Mouse (Mus musculus): ENCODE results near the gene Tmem184c. TPM values are rescaled to one million over a fixed set of nuclear protein-coding genes. Genes with fewer than 3 reads are reported as not detected.
A peak's percentile ranks its signal among the peaks of the same experiment; 100 is the strongest.

Gene Tmem184c
- polyA plus RNA-seq, 1 experiment from 2014 or later: 27.2 TPM

- 36% methylated on average over 3 of the region's 3 CpGs for WGBS
- Histone ChIP-seq H3K9ac (ENCODE audit: low read length) (no peak overlapping the region), H3K27ac (ENCODE audit: low read depth) (no peak overlapping the region), H3K27me3 (replicated peaks; ENCODE audit: control insufficient read depth, insufficient read depth, low read length) (no peaks in the 10 kb centered on the region), H3K4me1 (replicated peaks; ENCODE audit: control insufficient read depth, insufficient read depth, low read length) (peaks cover 6% of the 10 kb centered on the region; the same call in 1 of the 2 replicates), H3K4me3 (ENCODE audit: low read depth, low read length) (no peak overlapping the region), H3K4me2 (ENCODE audit: low read length) (no peak overlapping the region), H3K36me3 (ENCODE audit: control insufficient read depth, insufficient read depth, low read length) (no peaks in the 10 kb centered on the region), H3K9me3 (ENCODE audit: control insufficient read depth, low read length) (no peaks in the 10 kb centered on the region)
- no peak for ATAC-seq (replicated peaks; ENCODE audit: low FRiP score, low TSS enrichment, low read depth)
- DNase-seq (ENCODE audit: low spot score): no peak
These were observed 20.2 kb upstream of the Tmem184c start for GRCm38 (mm10) chr8:77630691-77631090.

- 18% methylated on average over 15 of the region's 15 CpGs for WGBS
- Histone ChIP-seq H3K27ac (ENCODE audit: low read depth) (no peak overlapping the region), H3K9ac (ENCODE audit: low read length) (no peak overlapping the region), H3K4me1 (replicated peaks; ENCODE audit: control insufficient read depth, insufficient read depth, low read length) (peaks cover 6% of the 10 kb centered on the region; the same call in 1 of the 2 replicates), H3K4me2 (ENCODE audit: low read length) (no peak overlapping the region), H3K27me3 (replicated peaks; ENCODE audit: control insufficient read depth, insufficient read depth, low read length) (no peaks in the 10 kb centered on the region), H3K9me3 (ENCODE audit: control insufficient read depth, low read length) (no peaks in the 10 kb centered on the region), H3K36me3 (ENCODE audit: control insufficient read depth, insufficient read depth, low read length) (no peaks in the 10 kb centered on the region), H3K4me3 (ENCODE audit: low read depth, low read length) (no peak overlapping the region)
- ATAC-seq (replicated peaks; ENCODE audit: low FRiP score, low TSS enrichment, low read depth) (peak; percentile 85; the same call in 1 of the 2 replicates), DNase-seq (ENCODE audit: low spot score) (peak; percentile 94)
These were observed 19.5 kb upstream of the Tmem184c start for GRCm38 (mm10) chr8:77629858-77630537.

- Histone ChIP-seq H3K9ac (ENCODE audit: low read length) (no peak overlapping the region), H3K36me3 (ENCODE audit: control insufficient read depth, insufficient read depth, low read length) (no peaks in the 10 kb centered on the region), H3K9me3 (ENCODE audit: control insufficient read depth, low read length) (no peaks in the 10 kb centered on the region), H3K4me2 (ENCODE audit: low read length) (no peak overlapping the region), H3K4me1 (replicated peaks; ENCODE audit: control insufficient read depth, insufficient read depth, low read length) (no peaks in the 10 kb centered on the region), H3K27ac (ENCODE audit: low read depth) (no peak overlapping the region), H3K4me3 (ENCODE audit: low read depth, low read length) (no peak overlapping the region), H3K27me3 (replicated peaks; ENCODE audit: control insufficient read depth, insufficient read depth, low read length) (no peaks in the 10 kb centered on the region)
- ATAC-seq (replicated peaks; ENCODE audit: low FRiP score, low TSS enrichment, low read depth): no peak
- no peak for DNase-seq (ENCODE audit: low spot score)
- 82% methylated on average over 7 of the region's 7 CpGs for WGBS
These were observed 13.2 kb upstream of the Tmem184c start for GRCm38 (mm10) chr8:77623677-77624209.

- H3K9ac ChIP-seq (ENCODE audit: low read length): no peak overlapping the region
- no peak overlapping the region for H3K4me3 ChIP-seq (ENCODE audit: low read depth, low read length)
- H3K4me2 ChIP-seq (ENCODE audit: low read length): no peak overlapping the region
- H3K36me3 ChIP-seq (ENCODE audit: control insufficient read depth, insufficient read depth, low read length): no peaks in the 10 kb centered on the region
- ATAC-seq (replicated peaks; ENCODE audit: low FRiP score, low TSS enrichment, low read depth): 0 out of 2 replicates have a peak, but pooled peaks have one; percentile 66
- H3K4me1 ChIP-seq (replicated peaks; ENCODE audit: control insufficient read depth, insufficient read depth, low read length): peaks cover 10% of the 10 kb centered on the region; the same call in 1 of the 2 replicates
- no peaks in the 10 kb centered on the region for H3K27me3 ChIP-seq (replicated peaks; ENCODE audit: control insufficient read depth, insufficient read depth, low read length)
- H3K9me3 ChIP-seq (ENCODE audit: control insufficient read depth, low read length): no peaks in the 10 kb centered on the region
- WGBS: 33% methylated on average over 2 of the region's 2 CpGs
- DNase-seq (ENCODE audit: low spot score): peak; percentile 55
- H3K27ac ChIP-seq (ENCODE audit: low read depth): no peak overlapping the region
These were observed 7.4 kb upstream of the Tmem184c start for GRCm38 (mm10) chr8:77617916-77618315.

- ATAC-seq (replicated peaks; ENCODE audit: low FRiP score, low TSS enrichment, low read depth): no peak
- Histone ChIP-seq H3K9me3 (ENCODE audit: control insufficient read depth, low read length) (no peaks in the 10 kb centered on the region), H3K9ac (ENCODE audit: low read length) (peak overlapping the region; percentile 52), H3K4me3 (ENCODE audit: low read depth, low read length) (peak overlapping the region; percentile 74), H3K27me3 (replicated peaks; ENCODE audit: control insufficient read depth, insufficient read depth, low read length) (no peaks in the 10 kb centered on the region), H3K4me1 (replicated peaks; ENCODE audit: control insufficient read depth, insufficient read depth, low read length) (peaks cover 8% of the 10 kb centered on the region), H3K36me3 (ENCODE audit: control insufficient read depth, insufficient read depth, low read length) (peaks cover 12% of the 10 kb centered on the region), H3K4me2 (ENCODE audit: low read length) (peak overlapping the region; percentile 54), H3K27ac (ENCODE audit: low read depth) (no peak overlapping the region)
- 9% methylated on average over 7 of the region's 7 CpGs for WGBS
- no peak for DNase-seq (ENCODE audit: low spot score)
These were observed 877 bp downstream of the Tmem184c start for GRCm38 (mm10) chr8:77609621-77610020.

GRCm38 (mm10) chr8:77584174-77584573, 26.3 kb downstream of the Tmem184c start:
- DNase-seq (ENCODE audit: low spot score): no peak
- Histone ChIP-seq H3K4me3 (ENCODE audit: low read depth, low read length) (no peak overlapping the region), H3K9ac (ENCODE audit: low read length) (no peak overlapping the region), H3K27ac (ENCODE audit: low read depth) (no peak overlapping the region), H3K9me3 (ENCODE audit: control insufficient read depth, low read length) (no peaks in the 10 kb centered on the region), H3K36me3 (ENCODE audit: control insufficient read depth, insufficient read depth, low read length) (peaks cover 30% of the 10 kb centered on the region), H3K4me1 (replicated peaks; ENCODE audit: control insufficient read depth, insufficient read depth, low read length) (no peaks in the 10 kb centered on the region), H3K4me2 (ENCODE audit: low read length) (no peak overlapping the region), H3K27me3 (replicated peaks; ENCODE audit: control insufficient read depth, insufficient read depth, low read length) (no peaks in the 10 kb centered on the region)
- 86% methylated on average over 4 of the region's 4 CpGs for WGBS
- no peak for ATAC-seq (replicated peaks; ENCODE audit: low FRiP score, low TSS enrichment, low read depth)

- no peaks in the 10 kb centered on the region for H3K9me3 ChIP-seq (ENCODE audit: control insufficient read depth, low read length)
- no peak overlapping the region for H3K4me2 ChIP-seq (ENCODE audit: low read length)
- no peak overlapping the region for H3K9ac ChIP-seq (ENCODE audit: low read length)
- DNase-seq (ENCODE audit: low spot score) (no peak), ATAC-seq (replicated peaks; ENCODE audit: low FRiP score, low TSS enrichment, low read depth) (no peak)
- H3K4me3 ChIP-seq (ENCODE audit: low read depth, low read length): no peak overlapping the region
- 95% methylated on average over 7 of the region's 7 CpGs for WGBS
- no peak overlapping the region for H3K27ac ChIP-seq (ENCODE audit: low read depth)
- H3K27me3 ChIP-seq (replicated peaks; ENCODE audit: control insufficient read depth, insufficient read depth, low read length): no peaks in the 10 kb centered on the region
- no peaks in the 10 kb centered on the region for H3K4me1 ChIP-seq (replicated peaks; ENCODE audit: control insufficient read depth, insufficient read depth, low read length)
- H3K36me3 ChIP-seq (ENCODE audit: control insufficient read depth, insufficient read depth, low read length): peaks cover 73% of the 10 kb centered on the region
These were observed 32.8 kb downstream of the Tmem184c start for GRCm38 (mm10) chr8:77577674-77578073.

GRCm38 (mm10) chr8:77574229-77574628, 36.3 kb downstream of the Tmem184c start:
- 91% methylated on average over 5 of the region's 5 CpGs for WGBS
- H3K9ac ChIP-seq (ENCODE audit: low read length): no peak overlapping the region

GRCm38 (mm10) chr8:77561441-77561840, 49.1 kb downstream of the Tmem184c start:
- no peak overlapping the region for H3K4me3 ChIP-seq (ENCODE audit: low read depth, low read length)
- H3K4me1 ChIP-seq (replicated peaks; ENCODE audit: control insufficient read depth, insufficient read depth, low read length): no peaks in the 10 kb centered on the region

More at GRCm38 (mm10) chr8:77574229-77574628, 36.3 kb downstream of the Tmem184c start:
- no peak overlapping the region for H3K4me3 ChIP-seq (ENCODE audit: low read depth, low read length)
- H3K4me1 ChIP-seq (replicated peaks; ENCODE audit: control insufficient read depth, insufficient read depth, low read length): no peaks in the 10 kb centered on the region
- no peak for ATAC-seq (replicated peaks; ENCODE audit: low FRiP score, low TSS enrichment, low read depth)
- no peaks in the 10 kb centered on the region for H3K9me3 ChIP-seq (ENCODE audit: control insufficient read depth, low read length)
- H3K27ac ChIP-seq (ENCODE audit: low read depth): no peak overlapping the region
- no peak for DNase-seq (ENCODE audit: low spot score)
- H3K27me3 ChIP-seq (replicated peaks; ENCODE audit: control insufficient read depth, insufficient read depth, low read length): no peaks in the 10 kb centered on the region
- no peak overlapping the region for H3K4me2 ChIP-seq (ENCODE audit: low read length)
- peaks cover 67% of the 10 kb centered on the region for H3K36me3 ChIP-seq (ENCODE audit: control insufficient read depth, insufficient read depth, low read length)

More at GRCm38 (mm10) chr8:77561441-77561840, 49.1 kb downstream of the Tmem184c start:
- peaks cover 89% of the 10 kb centered on the region for H3K36me3 ChIP-seq (ENCODE audit: control insufficient read depth, insufficient read depth, low read length)
- H3K27ac ChIP-seq (ENCODE audit: low read depth): no peak overlapping the region
- ATAC-seq (replicated peaks; ENCODE audit: low FRiP score, low TSS enrichment, low read depth) (no peak), DNase-seq (ENCODE audit: low spot score) (no peak)
- no peak overlapping the region for H3K4me2 ChIP-seq (ENCODE audit: low read length)
- H3K27me3 ChIP-seq (replicated peaks; ENCODE audit: control insufficient read depth, insufficient read depth, low read length): no peaks in the 10 kb centered on the region
- WGBS: 72% methylated on average over 3 of the region's 3 CpGs
- H3K9ac ChIP-seq (ENCODE audit: low read length): no peak overlapping the region
- H3K9me3 ChIP-seq (ENCODE audit: control insufficient read depth, low read length): no peaks in the 10 kb centered on the region

Measured in intestine, embryonic 14.5 days (tissue).